Mouse (Mus musculus) heart, postnatal 36 days (tissue): ENCODE results near the gene Hexim2. TPM values are rescaled to one million over a fixed set of nuclear protein-coding genes. Genes with fewer than 3 reads are reported as not detected.
A peak's percentile ranks its signal among the peaks of the same experiment; 100 is the strongest.

Source experiments
- DNase-seq, 2 experiments: peaks; one replicate each; pipeline ENCODE4 v3.0.0; 2021 to 2022
- intact Hi-C: fragments of 180-260 bp; cut with DNase I; formaldehyde crosslinking; loops from one replicate; pipeline ENCODE4 v1.15.1; 2025
- total RNA-seq, 2 experiments: library from RNA; stranded (reverse); gene quantifications; 2 replicates each; pipeline ENCODE4 v1.2.3; 2021

The Hexim2 gene
- total RNA-seq, 2 experiments from 2014 or later = 2.0 to 2.1 TPM

DNA sequence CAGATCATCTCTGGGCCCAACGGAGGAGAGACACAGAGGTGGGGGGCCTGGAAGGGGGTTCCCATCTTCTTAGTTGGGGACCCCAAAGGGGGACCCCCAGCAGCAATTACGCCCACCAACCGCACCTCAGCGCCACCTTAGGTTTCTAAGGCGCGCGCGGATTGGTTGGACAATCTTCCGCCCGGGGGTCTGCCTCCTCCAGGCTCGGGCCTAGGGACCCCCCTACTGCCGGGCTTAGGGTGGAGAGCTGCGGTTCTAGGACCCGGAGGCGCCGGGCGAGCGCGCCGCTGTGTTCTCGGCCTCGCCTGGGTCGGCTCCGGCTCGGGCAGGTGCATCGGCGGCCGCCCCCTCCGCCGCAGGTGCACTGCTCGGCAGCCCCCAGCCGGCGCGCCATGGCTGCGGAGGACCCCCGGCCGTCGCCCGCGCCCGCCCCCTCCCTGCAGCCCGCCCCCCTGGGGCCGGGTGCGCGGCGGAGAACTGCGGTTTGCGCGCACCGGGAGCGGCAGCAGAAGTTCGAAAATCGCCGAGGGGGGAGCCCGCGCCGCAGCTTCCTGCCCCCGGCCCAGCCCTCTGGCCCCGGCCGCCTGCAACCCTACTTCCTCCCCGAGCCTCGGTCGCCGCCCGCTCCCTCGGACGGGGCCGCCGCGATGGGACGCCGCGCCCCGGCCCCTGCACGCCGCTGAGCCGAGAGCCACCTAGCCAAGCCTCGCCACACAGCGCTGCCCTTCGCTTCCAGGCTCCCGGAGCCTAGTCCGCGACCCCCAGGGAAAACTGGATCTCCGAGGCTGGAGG, 38.5 kb downstream of the Hexim2 start, which contains the start of gene Fmnl1:
TSS of gene Fmnl1 (plus strand) at position 614 of the 792 bp plus-strand sequence.
- peak; percentile 68 to 73 for DNase-seq
- intact Hi-C loops = loop anchor here (5.0 kb wide), 1 partner anchor 242 kb away; the partner anchor contains the start of gene Plekhm1

DNA sequence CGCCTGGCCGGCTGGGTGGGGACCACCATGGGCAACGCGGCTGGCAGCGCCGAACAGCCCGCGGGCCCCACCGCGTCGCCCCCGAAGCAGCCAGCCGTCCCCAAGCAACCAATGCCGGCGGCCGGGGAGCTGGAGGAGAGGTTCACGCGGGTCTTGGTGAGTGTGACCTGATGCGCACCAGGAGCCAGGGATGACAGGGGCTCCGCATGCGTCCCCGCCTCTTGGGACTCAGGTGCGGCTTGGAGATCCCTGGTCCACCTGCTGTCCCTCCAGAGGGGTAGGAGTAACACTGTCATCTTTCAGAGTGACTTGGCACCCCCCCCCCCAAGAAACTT, 39.0 kb downstream of the Hexim2 start:
- DNase-seq = no peak

DNA sequence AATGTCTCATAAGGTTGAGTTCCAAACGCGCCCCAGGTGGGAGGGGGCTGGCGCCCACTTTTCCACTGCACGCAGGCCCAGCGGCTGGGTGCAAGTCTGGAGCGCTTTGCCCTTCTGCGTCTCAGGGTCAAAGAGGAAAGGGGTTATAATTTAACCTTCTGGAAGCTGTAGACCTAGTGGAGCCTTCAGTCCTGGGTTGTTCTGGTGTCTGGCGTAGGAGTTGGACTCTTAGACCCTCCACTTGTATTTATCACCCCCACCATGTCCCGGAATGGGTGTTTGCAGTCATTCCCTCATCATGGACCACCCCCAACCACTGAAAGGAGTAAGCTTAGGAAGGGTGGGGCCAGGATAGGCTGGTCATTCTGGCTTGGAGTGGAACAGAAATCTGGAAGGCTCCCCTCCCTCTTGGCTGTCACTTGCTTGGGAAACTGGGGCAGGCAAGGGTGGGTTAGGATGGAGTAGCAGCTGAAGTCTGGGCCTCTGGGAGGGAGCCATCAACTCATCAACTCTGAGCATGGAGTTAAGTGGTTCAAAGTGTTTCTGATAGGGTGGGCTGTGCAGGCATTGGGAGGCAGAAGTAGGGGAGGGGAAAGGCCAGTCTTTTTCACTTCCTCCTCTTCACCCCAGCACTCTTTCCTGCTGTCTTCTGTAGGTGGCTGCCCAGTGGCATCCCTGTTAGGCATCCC, 39.6 kb downstream of the Hexim2 start:
- peak in 1 of 2 experiments; percentile 56 for DNase-seq
- intact Hi-C loops = loop anchor here (5.0 kb wide), 1 partner anchor 240 kb away; the partner anchor contains the start of gene Plekhm1

More for the DNA sequence above, 39.0 kb downstream of the Hexim2 start:
- intact Hi-C loops = loop anchor here (5.0 kb wide), 1 partner anchor 241 kb away; the partner anchor contains the start of gene Plekhm1

DNA sequence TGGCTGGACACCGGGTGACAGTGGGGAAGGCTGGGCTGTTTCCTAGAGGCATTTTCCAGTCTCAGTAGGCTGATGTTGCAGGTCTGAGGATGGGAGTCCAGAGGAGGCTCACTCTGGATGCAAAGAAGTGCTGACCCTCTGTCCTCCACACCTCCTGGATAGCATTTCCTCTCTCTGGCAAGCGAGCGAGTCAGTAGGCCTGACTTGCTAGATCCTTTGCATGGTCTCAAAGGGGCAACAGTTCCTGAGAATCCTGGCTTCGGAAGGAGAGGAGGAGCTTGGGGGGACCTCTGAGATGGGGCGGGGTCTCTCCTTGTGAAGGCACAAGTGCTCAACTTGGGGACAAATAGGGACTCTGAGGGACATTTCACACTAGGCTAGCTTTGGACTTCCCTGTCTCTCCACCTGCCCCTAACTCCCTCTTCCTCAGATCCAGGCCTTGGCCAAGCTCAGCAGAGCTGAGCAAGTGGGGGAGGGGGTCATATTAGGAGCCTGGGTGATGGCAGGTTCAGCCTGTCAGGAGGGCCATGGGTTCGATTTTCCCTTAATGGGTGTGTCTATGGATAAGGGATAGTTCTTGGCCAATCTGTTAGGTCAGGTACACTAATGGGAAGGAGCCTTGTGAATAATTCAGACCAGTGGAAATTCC, 40.3 kb downstream of the Hexim2 start:
- intact Hi-C loops = loop anchor here (5.0 kb wide), 1 partner anchor 240 kb away; the partner anchor contains the start of gene Plekhm1
- DNase-seq = no peak

DNA sequence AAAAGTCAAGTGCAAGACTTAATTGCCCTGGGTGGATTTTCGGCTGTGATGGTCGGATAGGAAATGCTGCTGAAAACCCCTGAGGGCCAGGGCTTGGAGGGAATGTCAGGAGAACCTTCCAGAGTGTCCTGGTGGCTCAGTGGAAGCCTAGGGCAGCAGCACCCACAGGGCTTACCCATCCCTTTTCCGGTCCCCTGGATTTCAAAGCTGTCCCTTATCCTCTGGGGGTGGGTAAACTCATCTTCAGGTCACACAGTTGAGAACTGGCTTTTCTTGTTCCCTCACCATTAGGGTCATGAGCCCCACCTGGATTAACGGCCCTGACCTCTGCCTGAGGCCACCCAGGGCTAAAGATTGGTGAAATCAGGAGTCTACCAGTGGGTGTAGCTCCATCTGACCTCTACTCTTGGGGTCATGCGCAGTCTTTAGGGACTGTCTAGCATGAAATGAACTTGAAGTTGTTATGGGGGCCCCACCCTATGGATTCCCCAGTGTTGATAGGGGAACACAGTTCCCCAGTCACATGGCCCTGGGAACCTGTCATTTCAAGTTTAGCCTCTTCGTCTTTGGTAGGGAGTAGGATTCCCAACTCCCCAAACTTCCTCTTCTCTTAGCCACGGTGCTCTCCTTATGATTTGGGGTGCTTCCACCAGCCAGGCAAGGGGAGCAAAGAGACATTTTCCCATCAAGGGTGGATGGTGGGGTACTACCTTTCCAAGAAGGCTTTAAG, 41.0 kb downstream of the Hexim2 start:
- intact Hi-C loops = loop anchor here (5.0 kb wide), 1 partner anchor 239 kb away; the partner anchor contains the start of gene Plekhm1
- no peak for DNase-seq

DNA sequence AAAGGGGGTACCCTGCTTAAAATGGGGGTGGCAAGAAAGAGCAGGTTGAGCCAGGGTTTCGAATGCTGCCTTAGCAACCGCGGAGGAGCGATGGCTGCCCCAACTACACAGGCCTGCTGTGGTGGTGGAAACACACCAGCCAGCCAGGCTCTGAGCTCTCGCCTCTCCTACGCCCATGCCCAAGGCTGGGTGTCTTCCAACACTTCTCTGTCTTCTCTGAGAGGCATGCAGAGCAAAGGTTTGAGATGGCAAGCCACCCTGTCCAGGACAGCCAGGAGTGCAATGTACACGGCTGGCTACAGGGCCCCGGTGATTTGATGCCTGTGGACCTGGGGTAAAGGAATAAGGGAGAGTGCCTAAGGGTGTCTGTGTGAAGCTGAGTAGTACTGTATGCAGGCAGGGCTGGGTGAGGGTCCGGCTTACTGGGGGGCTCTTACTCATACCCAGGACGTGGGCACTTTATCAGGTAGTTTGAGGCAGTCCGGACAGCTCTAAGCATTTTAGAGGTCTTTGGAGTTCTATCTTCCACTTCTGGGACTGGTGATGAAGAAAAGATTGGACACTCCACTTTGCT, 41.6 kb downstream of the Hexim2 start:
- intact Hi-C loops = loop anchor here (5.0 kb wide), 1 partner anchor 238 kb away; the partner anchor contains the start of gene Plekhm1
- DNase-seq = no peak

DNA sequence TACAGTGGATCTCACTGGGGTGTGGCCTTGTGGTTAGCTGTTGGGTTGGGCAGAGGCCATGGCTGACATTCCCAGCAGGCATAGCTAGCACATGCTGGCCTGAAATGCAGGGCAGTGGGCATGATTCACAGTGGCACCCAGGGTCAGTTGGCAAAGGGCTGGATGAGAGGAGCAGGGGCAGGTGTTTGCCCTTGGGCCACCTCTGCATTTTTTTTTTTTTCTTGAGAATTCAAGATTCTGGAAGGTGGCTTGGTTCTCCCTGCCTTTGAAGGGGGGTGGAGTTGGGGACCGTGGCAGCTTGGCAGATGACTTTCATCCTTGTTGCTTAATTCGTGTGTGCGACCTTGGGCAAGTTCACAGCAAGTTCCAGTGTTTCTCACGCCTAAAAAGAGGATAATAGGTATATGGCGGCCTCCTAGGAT, 42.2 kb downstream of the Hexim2 start:
- DNase-seq = no peak
- intact Hi-C loops = loop anchor here (5.0 kb wide), 1 partner anchor 238 kb away; the partner anchor contains the start of gene Plekhm1

DNA sequence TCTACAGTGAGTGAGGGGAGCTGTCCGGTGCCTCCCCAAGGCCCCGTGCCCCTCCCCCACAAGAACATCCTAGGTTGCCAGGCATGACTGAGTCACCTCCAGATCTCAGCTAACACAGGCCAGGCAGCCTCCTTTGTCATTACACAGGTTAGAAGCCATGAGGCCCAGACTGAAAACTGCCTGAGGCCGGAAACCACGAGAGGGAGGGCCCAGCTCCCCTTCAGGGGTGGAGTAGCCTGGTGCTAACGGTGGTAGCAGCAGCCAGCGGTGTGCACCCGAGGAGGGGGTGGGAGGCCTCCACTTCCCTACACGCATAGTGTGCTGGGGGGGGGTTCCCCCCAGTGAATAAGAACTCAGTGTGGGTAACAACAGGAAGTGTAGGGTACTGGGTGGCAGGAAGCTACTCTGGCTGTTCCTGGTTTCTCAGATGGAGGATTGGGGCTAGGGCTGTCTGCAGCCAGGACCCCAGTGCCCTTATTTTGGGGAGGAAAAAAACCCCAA, 42.7 kb downstream of the Hexim2 start:
- peak in 1 of 2 experiments; percentile 62 for DNase-seq
- intact Hi-C loops = loop anchor here (5.0 kb wide), 1 partner anchor 237 kb away; the partner anchor contains the start of gene Plekhm1

DNA sequence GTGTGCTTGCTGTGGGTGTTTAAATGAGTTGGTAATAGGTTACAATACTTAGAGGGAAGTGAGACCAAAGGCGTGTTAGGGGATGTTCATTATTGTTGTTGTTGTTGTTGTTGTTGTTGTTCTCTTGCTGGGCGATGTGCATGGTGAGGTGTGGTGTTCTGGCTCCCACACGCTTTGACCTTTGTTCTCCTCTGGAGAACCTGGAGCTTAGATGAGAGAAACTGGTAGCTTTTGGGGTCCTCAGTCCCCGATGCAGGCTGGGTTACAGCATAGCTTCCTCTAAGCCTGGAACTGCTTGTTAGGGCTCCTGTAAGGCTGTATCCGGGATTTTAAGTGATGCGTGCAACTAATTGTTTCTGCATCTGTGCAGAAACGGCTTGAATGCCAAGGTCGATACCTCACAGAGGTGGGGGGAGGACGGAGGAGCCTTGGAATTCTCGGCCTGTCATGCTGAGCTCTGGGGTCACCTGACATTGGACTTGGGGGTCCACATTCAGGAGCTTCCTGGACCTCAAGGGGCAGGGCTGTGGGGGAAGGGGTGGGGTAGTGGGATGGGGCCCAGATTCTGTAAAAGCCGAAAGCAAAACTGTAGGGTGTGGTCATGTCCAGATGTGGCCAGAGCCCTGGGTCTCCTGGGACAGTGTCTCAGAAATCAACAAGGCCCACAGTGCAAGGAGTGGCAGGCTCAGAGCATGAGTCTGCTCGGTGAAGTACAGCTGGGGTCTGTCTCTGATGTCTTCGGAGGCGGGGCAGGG, 43.6 kb downstream of the Hexim2 start:
- peak; percentile 52 to 62 for DNase-seq
- intact Hi-C loops = no loop called here

DNA sequence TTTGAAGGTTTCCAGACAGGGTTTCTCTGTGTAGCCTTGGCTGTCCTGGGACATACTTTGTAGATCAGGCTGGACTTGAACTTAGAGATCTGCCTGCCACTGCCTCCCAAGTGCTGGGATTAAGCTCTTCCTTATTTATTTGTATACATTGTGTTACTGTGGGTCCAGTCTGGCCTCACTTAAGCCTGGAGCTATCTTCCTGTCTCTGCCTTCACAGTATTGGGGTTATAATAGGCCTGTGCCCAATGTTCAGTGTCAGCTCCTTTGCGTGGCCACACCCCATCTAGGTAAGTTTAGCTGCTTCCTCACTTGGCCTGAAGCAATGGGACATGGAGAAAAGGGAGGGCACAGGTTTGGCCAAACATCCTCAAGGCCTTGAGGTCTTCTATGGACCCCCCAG, 44.3 kb downstream of the Hexim2 start:
- intact Hi-C loops = no loop called here

DNA sequence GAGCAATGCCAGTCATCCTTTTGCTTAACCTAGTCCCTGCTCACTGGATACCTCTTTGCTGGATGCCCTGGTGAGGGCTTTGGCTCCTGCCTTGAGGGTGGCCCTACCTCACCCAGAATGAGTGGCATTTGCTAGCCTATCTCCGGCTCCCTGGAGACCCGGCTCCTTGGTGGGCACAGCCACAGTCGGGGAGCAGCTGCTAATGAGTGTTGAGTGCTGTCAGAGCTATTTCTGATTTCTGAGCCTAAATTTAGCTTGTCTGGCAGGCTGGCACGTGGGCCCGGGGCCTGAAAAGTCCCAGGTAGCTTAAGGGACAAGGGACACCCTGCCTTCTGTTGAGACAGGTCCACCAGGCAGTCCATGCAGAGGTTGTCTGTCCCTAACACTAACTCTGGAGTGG, 45.0 kb downstream of the Hexim2 start:
- intact Hi-C loops = no loop called here
- no peak for DNase-seq

More for the DNA sequence above, 44.3 kb downstream of the Hexim2 start:
- no peak for DNase-seq

DNA sequence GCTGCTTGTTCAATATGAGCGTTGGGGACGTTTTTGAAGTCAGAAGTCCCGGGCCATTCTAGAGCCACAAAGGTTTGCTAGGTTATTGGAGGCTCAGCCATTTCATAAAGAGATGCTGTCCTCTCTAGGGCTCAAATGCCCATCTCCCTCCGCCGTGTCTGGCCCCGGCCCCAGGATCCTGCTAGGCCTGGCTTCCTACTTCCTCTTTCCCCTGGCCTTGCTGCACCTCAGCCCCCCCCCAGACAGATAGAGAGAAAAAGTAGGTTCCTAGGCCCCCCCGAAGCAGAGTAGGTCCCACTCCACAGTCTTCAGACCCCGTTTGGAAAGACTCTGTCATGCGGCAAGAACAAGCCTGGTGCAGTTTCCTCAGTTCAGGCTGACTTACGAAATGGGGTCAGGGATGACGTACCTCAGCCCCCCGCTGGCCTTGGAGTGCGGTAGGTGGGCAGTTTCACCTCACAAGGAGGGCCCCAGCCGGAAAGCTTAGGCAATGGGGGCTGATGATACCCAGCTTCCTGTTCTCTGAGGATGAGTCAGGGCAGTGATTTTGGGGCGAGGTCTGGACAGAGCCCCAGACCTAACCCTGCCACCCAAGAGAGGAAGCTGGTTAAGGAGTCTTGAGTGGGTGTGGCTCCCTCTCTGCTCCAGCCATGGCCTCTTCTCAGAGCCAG, 45.7 kb downstream of the Hexim2 start:
- intact Hi-C loops = no loop called here

DNA sequence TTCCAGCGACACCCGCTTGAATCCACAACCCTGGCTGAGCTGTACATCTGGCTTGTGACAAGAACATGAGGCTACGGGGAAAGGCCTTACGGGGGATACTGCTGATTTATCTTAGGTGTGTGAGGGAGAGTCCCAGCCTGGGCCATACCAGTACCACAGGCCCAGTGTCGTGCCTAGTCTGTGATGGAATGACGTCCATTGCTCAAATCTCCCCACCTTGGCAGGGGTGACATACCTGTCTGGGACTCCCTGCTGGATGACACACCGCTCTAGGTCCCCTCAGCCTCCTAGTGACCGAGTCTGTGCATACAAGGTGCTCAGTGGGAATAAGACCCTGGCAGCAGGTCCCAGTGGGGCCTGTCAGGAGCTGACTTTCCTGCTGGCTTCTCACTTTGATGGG, 46.5 kb downstream of the Hexim2 start:
- DNase-seq = no peak
- intact Hi-C loops = no loop called here

More for the DNA sequence above, 45.7 kb downstream of the Hexim2 start:
- no peak for DNase-seq

DNA sequence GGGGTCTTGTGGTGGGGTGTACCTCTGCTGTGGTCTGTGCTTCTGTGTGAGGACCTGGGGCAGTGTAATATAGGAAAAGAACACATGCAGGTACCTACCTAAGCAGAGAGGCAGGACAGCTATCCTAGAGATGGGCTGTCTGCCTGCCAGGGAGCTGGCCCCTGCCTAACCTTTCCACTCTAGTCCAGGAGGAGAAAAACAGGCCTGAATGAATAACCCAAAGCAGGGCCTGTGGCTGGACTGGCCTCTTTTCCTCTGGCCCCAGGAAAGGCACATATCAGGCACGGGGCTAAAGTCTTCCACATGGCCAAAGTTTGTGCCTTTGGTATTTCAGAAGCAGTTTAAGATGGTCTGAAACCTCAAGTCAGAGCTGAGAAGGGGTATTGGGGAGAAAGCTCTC, 48.2 kb downstream of the Hexim2 start:
- DNase-seq = no peak
- intact Hi-C loops = no loop called here

DNA sequence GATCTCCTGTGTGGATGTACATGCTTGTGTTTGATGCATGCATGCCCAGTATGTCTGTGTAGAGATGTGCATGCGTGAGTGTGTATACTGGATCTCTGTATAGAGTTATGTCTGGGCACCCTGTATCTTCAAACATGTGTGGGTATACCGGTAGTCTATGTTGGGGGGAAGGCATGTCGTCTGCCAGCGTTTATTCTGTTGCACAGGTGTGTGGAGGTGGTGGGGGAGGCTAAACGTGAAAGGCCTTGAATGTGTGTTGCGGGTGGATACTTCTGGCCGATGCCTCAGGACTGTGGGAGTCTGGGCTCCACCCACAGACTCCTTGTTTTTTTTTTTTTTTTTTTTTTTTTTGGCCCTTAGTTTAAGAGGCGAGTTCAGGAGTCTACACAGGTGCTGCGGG, 49.1 kb downstream of the Hexim2 start:
- no peak for DNase-seq
- intact Hi-C loops = no loop called here

DNA sequence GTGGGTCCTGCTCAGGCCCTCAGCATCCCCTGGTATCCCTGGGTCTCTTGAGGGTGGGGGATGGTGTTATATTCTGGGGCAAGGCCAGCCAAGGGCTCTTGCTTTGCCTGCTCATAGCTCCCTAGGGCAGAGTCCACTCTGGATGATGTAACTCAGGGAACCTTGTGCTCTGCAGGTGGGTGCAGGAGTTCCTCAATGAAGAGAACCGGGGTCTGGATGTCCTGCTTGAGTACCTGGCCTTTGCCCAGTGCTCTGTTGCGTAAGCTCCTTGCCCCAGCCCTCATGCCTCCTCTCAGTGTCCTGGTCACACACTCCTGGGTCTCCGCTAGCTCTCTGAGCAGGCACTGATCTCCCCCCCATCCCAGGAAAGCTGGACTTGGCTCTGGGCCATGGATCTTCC, 49.7 kb downstream of the Hexim2 start:
- no peak for DNase-seq
- intact Hi-C loops = no loop called here

DNA sequence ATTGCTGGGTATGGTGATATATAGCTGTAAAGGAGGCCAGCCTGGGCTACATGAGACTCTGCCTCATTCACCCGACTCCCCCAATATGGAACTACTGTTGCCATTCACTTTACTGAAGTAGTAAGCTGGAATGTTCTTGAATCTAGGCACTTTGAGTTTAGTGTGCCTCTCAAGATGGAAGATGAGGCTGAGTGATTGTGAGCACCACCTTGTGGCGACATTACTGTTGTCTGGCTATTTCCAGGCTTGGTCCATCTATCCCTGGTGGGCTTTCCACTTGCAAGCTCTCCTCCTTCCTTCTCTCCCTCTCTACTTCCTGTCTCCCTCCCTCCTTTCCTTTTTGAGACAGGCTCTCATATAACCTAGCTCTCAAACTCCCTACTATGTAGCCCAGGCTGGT, 52.7 kb downstream of the Hexim2 start:
- intact Hi-C loops = loop anchor here (1.0 to 5.0 kb wide), 2 partner anchors 17 to 42 kb away; no protein-coding TSS in a partner anchor

More for the DNA sequence above, 52.7 kb downstream of the Hexim2 start:
- peak; percentile 46 to 70 for DNase-seq
